Mouse (Mus musculus) midbrain, embryonic 14.5 days (tissue): ENCODE results near the gene Dlg2. TPM values are rescaled to one million over a fixed set of nuclear protein-coding genes. Genes with fewer than 3 reads are reported as not detected.
A peak's percentile ranks its signal among the peaks of the same experiment; 100 is the strongest.

Experiments used
- ATAC-seq: fragments of 200-750 bp; cut with Nextera tagmentation; 2 replicates; pipeline ENCODE4 v1.8.0; 2017; ENCODE audit warnings: moderate number of reproducible peaks, moderate library complexity; ENCODE audit not compliant: low FRiP score, low TSS enrichment
- DNase-seq: peaks from one replicate; pipeline ENCODE4 v3.0.0-alpha.2; 2015
- H3K27ac ChIP-seq: fragments of 300-500 bp; sonication (generic); replicated peaks from 2 replicates; pipeline ENCODE4 v1.5.1; 2014; ENCODE audit warnings: mild to moderate bottlenecking, low read depth, low read length, moderate library complexity
- H3K27me3 ChIP-seq: fragments of 300-500 bp; sonication (generic); 2 replicates; pipeline ENCODE4 v1.6.1; 2014; ENCODE audit warnings: low read length, control low read depth, mixed read lengths; ENCODE audit not compliant: control insufficient read depth, insufficient read depth
- H3K36me3 ChIP-seq: fragments of 300-500 bp; sonication (generic); 2 replicates; pipeline ENCODE4 v1.6.1; 2014; ENCODE audit warnings: low read length, control low read depth; ENCODE audit not compliant: control insufficient read depth, insufficient read depth
- H3K4me1 ChIP-seq: fragments of 300-500 bp; sonication (generic); 2 replicates; pipeline ENCODE4 v1.6.1; 2014; ENCODE audit warnings: mild to moderate bottlenecking, antibody characterized with exemption, low read length, control low read depth; ENCODE audit not compliant: control insufficient read depth, insufficient read depth
- H3K4me2 ChIP-seq: fragments of 300-500 bp; sonication (generic); 2 replicates; pipeline ENCODE4 v1.6.1; 2014; ENCODE audit warnings: mild to moderate bottlenecking, low read length, moderate library complexity
- H3K4me3 ChIP-seq: fragments of 300-500 bp; sonication (generic); replicated peaks from 2 replicates; pipeline ENCODE4 v1.5.1; 2014; ENCODE audit warnings: low read depth, low read length
- H3K9ac ChIP-seq: fragments of 300-500 bp; sonication (generic); replicated peaks from 2 replicates; pipeline ENCODE4 v1.6.1; 2014; ENCODE audit warnings: mild to moderate bottlenecking, low read length, moderate library complexity
- H3K9me3 ChIP-seq: fragments of 300-500 bp; sonication (generic); 2 replicates; pipeline ENCODE4 v1.6.1; 2016; ENCODE audit warnings: low read length, control low read depth, mixed read lengths; ENCODE audit not compliant: control insufficient read depth
- WGBS: fragments of 180-500 bp; shearing (Covaris S2); extraction: QIAGEN DNeasy Blood & Tissue Kit; methylation state at CpG from one replicate; pipeline ENCODE4 v1.1.7; 2014; 5-methylcytosine and 5-hydroxymethylcytosine counted together
- polyA plus RNA-seq: library from polyadenylated mRNA; unstranded; fragments of >200 nt; fragmentation: Nextera tagmentation; extraction: Ambion mirVana; gene quantifications from 2 replicates; pipeline ENCODE4 v1.2.1, GENCODE M21; 2014

The Dlg2 gene
- polyA plus RNA-seq, 1 experiment from 2014 or later: 19.3 TPM

DNA sequence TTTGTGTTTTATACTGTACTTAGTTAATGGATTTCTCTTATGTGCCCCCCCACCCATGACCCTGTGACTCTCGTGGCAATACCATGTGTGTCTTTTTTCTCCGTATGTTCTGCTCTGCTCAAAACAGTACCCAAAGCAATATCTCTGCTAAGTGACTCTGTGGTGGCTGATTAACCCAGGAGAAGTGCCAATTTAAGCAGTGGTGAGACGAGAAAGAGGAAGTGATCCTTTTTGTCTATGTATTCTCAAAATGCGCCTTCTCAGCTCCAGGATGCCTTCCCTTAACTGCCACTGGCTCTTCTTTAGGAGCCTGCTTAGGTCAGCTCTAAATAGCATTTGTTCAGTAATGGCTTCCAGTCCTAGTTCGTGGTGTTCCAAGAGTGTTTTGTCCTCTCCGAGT lies 1240.2 kb downstream of the Dlg2 start:
- WGBS: 81% methylated on average over 6 of the region's 6 CpGs
- Histone ChIP-seq H3K9me3 (no peaks in the 10 kb centered on the region), H3K4me1 (no peaks in the 10 kb centered on the region), H3K36me3 (no peaks in the 10 kb centered on the region), H3K4me3 (no peak overlapping the region), H3K27me3 (no peaks in the 10 kb centered on the region), H3K4me2 (no peak overlapping the region), H3K9ac (no peak overlapping the region), H3K27ac (no peak overlapping the region)
- no peak for ATAC-seq
- DNase-seq: no peak

DNA sequence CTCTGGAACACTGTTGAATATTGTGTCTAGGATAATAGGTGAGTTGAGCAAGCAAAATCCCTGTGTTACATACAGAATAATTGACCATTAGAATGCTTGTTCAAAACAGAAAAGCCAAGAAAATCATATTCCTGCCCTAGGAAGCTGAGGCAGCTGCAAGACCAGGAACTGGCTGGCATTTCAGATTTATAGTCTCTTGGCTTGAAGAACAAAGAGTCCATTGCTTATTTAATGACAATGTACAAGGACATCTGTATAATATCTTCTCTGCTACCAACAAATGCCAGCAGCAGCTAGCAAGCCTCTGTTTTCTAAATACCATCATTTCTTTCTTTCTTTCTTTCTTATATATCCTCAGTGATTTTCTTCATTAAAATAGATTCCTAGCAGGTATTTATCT lies 1243.8 kb downstream of the Dlg2 start:
- Histone ChIP-seq H3K27ac (no peak overlapping the region), H3K4me3 (no peak overlapping the region), H3K9me3 (no peaks in the 10 kb centered on the region), H3K4me2 (no peak overlapping the region), H3K36me3 (no peaks in the 10 kb centered on the region), H3K9ac (no peak overlapping the region), H3K4me1 (no peaks in the 10 kb centered on the region), H3K27me3 (no peaks in the 10 kb centered on the region)
- ATAC-seq (no peak), DNase-seq (no peak)

DNA sequence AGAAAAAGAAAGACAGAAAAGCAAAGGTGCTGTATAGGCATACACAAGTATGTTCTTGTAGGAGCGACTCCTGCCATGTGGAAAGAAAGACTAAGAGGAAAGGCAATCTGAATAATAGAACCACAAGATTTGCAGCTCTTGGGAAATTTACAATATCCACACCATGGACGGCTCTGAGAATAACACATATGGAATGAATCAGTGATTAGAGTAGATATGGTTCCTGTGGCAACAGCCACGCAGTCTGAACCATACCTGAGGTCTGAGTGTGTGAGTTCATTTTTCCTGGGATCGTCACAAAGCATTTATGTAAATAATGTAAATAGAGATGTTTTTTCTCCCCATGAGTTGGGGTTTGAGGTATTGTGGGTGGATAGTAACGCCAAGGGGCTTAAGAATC lies 1247.9 kb downstream of the Dlg2 start:
- H3K4me1 ChIP-seq: no peaks in the 10 kb centered on the region
- no peaks in the 10 kb centered on the region for H3K9me3 ChIP-seq
- H3K9ac ChIP-seq: no peak overlapping the region
- ATAC-seq (no peak), DNase-seq (no peak)
- 87% methylated on average over 5 of the region's 5 CpGs for WGBS
- H3K27me3 ChIP-seq: no peaks in the 10 kb centered on the region
- no peak overlapping the region for H3K4me3 ChIP-seq
- H3K36me3 ChIP-seq: no peaks in the 10 kb centered on the region
- no peak overlapping the region for H3K4me2 ChIP-seq
- H3K27ac ChIP-seq: no peak overlapping the region

DNA sequence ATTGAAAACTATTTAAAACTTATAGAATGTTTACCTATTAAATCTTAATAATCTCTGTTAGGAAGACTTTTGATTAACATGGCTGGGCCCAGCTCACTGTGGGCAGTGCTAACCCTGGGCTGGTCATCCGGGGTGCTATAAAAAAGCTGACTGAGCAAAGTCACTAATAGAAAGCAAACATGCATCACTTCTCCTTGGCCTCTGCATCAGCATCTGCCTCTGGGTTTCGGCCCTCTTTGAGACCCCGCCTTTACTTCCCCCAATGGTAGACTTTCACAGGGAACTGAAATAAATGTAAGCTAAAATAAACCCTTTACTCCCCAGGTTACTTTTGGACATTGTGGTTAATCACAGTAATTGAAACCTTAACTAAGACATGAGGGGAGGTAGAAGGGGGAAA lies 1264.3 kb downstream of the Dlg2 start:
- H3K27ac ChIP-seq: no peak overlapping the region
- no peak overlapping the region for H3K4me2 ChIP-seq
- DNase-seq: no peak
- no peaks in the 10 kb centered on the region for H3K4me1 ChIP-seq
- no peak for ATAC-seq
- no peak overlapping the region for H3K9ac ChIP-seq
- H3K4me3 ChIP-seq: no peak overlapping the region
- WGBS: 93% methylated on average over 3 of the region's 3 CpGs
- H3K27me3 ChIP-seq: no peaks in the 10 kb centered on the region
- H3K9me3 ChIP-seq: no peaks in the 10 kb centered on the region
- H3K36me3 ChIP-seq: no peaks in the 10 kb centered on the region

DNA sequence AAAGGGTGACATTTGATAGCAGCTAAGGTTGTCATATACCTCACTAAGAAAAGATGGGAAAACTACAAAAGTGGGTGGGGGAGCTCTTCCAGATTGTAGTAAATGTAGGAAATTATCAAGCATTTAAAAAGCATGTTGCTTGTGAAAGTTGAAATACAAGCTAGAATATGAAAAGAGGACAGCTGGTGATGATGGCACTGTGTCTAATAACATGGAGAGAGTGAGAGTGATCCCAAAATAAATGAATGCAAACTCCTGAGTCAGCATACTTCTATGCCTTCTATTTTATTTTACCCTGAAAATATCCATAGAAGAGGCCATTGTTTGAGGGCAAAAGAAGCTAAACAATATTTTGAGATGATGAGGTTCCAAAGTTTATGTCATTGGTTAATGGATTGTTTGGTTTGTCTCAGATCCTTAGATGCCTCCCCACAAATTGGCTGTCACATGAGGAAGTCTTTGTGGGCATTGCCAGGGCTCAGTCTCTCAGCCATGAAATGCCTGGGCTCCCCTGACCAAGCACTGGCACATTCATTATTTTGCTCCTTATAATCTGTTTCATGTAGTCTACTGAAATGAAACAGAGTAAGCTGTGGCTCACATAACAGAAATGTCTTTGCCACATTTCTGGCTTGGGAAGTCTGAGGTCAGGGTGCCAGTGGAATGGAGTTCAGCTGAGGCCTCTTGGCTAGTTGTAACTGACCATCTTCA lies 1276.8 kb downstream of the Dlg2 start:
- Histone ChIP-seq H3K27ac (no peak overlapping the region), H3K9me3 (no peaks in the 10 kb centered on the region), H3K36me3 (no peaks in the 10 kb centered on the region), H3K4me1 (no peaks in the 10 kb centered on the region), H3K4me3 (no peak overlapping the region), H3K27me3 (no peaks in the 10 kb centered on the region), H3K4me2 (no peak overlapping the region), H3K9ac (no peak overlapping the region)
- no peak for DNase-seq
- ATAC-seq: no peak

DNA sequence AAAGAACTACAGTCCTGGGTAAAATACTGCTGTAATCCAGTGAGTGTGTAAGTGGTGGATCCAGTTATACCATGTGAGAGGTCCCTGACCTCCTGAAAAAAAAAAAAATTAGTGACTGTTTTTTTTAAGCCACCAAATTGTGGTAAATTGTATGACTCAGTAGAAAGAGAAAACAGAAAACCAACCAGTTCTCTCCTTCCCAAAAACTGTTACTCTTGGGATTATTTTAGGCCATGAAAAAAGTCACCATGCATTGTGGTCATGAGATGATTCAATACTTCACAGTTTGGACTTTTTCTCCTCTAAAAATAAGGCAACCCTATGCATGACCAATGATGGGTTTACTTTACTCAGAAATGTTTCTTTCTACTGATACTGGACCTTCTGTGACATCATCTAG lies 1291.2 kb downstream of the Dlg2 start:
- no peak for ATAC-seq
- no peaks in the 10 kb centered on the region for H3K9me3 ChIP-seq

DNA sequence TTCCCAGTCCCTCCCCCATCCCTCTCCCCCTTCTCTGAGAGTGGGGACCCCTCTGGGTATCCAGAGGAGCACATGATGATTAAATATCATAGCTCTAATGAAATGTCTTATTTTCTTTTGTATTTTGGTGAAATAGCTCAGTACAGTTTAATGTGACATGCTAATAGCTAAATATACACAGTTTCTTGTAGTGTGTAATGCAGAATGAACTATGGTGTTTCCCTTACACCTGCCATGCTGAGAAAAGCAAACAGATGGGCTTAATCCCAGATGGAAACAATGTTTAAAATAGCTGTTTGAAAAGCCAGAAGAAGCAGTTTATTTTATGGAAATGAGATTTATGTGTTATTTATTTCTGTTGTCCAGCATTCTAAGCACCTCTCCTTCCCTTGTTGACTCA lies 1302.2 kb downstream of the Dlg2 start:
- Histone ChIP-seq H3K4me1 (no peaks in the 10 kb centered on the region), H3K27ac (no peak overlapping the region), H3K4me3 (no peak overlapping the region), H3K4me2 (no peak overlapping the region), H3K9me3 (no peaks in the 10 kb centered on the region), H3K27me3 (no peaks in the 10 kb centered on the region), H3K9ac (no peak overlapping the region), H3K36me3 (no peaks in the 10 kb centered on the region)
- ATAC-seq (no peak), DNase-seq (no peak)

More for the DNA sequence above, 1291.2 kb downstream of the Dlg2 start:
- Histone ChIP-seq H3K4me3 (no peak overlapping the region), H3K4me2 (no peak overlapping the region), H3K27me3 (no peaks in the 10 kb centered on the region), H3K9ac (no peak overlapping the region), H3K27ac (no peak overlapping the region), H3K4me1 (no peaks in the 10 kb centered on the region), H3K36me3 (no peaks in the 10 kb centered on the region)
- DNase-seq: no peak

DNA sequence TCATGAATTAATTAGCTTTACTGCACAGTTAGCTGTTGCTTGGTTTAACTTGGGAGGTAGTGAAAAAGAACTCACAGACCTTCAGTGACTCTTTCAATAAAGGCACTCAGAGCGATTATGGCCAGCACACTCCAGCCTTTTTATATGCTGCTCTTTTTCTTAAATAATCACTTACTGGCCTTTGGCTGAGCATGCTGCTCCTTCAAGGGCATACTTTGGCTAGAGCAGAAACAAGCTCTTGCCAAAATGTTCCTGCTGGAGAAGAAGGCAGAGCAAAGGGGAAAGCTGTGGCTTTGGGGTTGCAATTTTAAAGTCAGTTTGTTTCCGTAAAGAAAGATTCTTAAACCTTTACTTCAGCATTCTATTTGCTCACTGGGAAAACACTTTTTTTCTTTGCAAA lies 1308.1 kb downstream of the Dlg2 start:
- Histone ChIP-seq H3K4me1 (no peaks in the 10 kb centered on the region), H3K4me3 (no peak overlapping the region), H3K4me2 (no peak overlapping the region), H3K9me3 (no peaks in the 10 kb centered on the region), H3K27ac (no peak overlapping the region), H3K9ac (no peak overlapping the region), H3K36me3 (no peaks in the 10 kb centered on the region), H3K27me3 (no peaks in the 10 kb centered on the region)
- DNase-seq (no peak), ATAC-seq (no peak)
- WGBS: 83% methylated on average over 2 of the region's 2 CpGs

DNA sequence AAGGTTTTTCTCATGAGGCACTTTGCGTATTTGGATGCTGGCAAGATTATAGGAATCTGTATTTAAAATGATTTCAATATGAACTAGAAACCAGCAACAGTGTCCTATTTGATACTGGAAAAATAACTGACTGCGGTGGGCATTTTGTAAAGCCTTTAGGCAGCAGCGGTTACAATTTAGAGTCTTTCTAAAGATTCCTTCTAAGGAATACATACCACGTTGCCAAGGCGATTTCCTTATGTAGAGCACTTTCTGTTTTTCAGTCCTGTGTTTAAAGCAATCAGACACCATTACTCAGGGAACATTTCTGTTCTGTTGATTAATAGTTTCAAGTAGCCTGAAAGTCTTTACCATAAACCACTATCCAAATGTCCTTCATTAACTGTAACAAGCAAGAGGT lies 1309.0 kb downstream of the Dlg2 start:
- ATAC-seq: no peak
- no peak overlapping the region for H3K27ac ChIP-seq

More for the DNA sequence above, 1309.0 kb downstream of the Dlg2 start:
- Histone ChIP-seq H3K36me3 (no peaks in the 10 kb centered on the region), H3K4me3 (no peak overlapping the region), H3K4me2 (no peak overlapping the region), H3K9me3 (no peaks in the 10 kb centered on the region), H3K4me1 (no peaks in the 10 kb centered on the region), H3K9ac (no peak overlapping the region), H3K27me3 (no peaks in the 10 kb centered on the region)
- DNase-seq: peak; percentile 12
- 82% methylated on average over 5 of the region's 5 CpGs for WGBS
